Mouse (Mus musculus) layer of hippocampus, adult 9-10 months (tissue): ENCODE results near the gene Fndc10.
"Not testable (repeated sequence)": the region's sequence is repeated elsewhere in the genome, so short reads cannot be mapped to it uniquely, and the experiment has no call there.

ENCODE experiments used
- DNase-seq: peaks from one replicate; pipeline ENCODE4 v3.0.0; 2022; ENCODE audit warnings: low spot score

Fndc10 gene

GRCm38 (mm10) chr4:155687764-155688163, 6.4 kb upstream of the Fndc10 start:
- DNase-seq: not testable (repeated sequence)

- no peak for DNase-seq
Measured at GRCm38 (mm10) chr4:155690571-155691375, 3.4 kb upstream of the Fndc10 start.

GRCm38 (mm10) chr4:155692421-155692820, 1.7 kb upstream of the Fndc10 start:
- DNase-seq: no peak

DNA sequence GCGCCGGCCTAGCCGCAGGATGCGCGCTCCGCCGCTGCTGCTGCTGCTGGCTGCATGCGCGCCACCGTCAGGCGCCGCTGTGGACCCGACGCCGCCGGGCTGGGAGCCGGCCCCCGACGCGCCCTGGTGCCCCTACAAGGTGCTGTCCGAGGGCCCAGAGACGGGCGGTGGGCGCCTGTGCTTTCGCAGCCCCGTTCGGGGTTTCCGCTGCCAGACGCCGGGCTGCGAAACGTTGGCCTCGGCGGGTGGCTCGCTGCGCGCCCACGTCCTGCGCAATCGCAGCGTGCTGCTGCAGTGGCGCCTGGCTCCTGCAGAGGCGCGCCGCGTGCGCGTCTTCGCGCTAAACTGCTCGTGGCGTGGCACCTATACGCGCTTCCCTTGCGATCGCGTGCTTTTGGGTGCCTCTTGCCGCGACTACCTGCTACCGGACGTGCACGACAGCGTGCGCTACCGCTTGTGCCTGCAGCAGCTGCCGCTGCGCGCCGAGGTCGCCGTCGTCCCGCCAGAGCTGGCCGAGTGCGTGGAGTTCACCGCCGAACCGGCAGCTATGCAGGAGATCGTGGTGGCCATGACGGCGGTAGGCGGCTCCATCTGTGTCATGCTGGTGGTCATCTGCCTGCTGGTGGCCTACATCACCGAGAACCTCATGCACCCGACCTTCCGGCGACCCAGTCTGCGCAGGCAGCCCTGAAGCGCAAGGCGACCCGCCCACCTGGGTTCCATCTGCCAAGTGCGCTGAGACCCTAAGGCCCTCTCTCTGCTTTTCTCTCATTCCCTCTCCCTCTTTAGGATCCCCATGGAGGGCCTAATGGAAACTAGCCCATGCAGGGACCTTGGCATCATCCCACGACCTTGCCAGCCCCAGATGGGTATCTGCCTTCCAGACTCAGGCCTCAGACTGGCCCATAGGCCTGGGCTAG, 600 bp downstream of the Fndc10 start:
- no peak for DNase-seq

GRCm38 (mm10) chr4:155695531-155696062, 1.5 kb downstream of the Fndc10 start:
- DNase-seq: no peak

- no peak for DNase-seq
Measured at GRCm38 (mm10) chr4:155696261-155697255, 2.4 kb downstream of the Fndc10 start.

DNA sequence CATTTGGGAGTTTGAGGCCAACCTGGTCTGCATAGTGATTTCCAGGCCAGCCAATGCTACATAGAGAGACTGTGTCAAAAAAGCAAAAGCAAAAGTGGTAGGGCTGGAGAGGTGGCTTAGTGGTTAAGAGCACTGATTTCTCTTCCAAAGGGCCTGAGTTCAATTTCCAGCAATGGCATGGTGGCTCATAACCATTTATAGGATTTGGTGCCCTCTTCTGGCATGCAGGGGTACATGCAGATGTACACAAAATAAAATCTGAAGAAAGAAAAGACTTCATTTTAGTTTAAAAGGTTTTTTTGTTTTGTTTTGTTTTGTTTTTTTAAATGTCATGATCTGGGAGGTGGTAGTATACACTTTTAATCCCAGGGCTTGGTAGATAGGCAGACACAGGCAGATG, 6.3 kb downstream of the Fndc10 start:
- DNase-seq: no peak

DNA sequence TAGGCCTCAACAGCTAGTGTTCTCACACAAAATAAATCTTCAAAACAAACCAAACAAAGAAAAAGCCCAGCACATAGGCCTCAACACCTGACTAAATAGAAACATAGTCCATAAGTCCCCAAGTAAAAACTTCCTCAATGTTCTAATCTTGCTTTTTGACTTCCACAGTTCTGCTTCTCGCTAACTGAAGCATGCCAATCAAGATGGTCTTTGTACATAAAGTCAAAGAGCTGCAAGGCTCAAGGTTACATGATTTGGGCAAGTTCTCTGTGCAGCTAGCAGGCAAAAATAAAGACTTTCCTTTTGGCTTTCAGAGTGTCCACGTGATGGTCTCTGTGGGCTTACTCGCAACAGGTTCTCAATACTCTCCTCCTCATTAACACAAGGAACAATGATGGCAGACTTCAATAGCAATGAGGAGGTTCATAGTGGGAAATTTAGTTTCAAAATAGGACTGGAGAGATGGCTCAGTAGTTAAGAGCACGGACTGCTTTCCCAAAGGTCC, 9.3 kb downstream of the Fndc10 start:
- DNase-seq: no peak

- DNase-seq: peak; percentile 89
Measured at GRCm38 (mm10) chr4:155704721-155705591, 10.8 kb downstream of the Fndc10 start, which contains the start of gene Ssu72. Gene Ssu72 (plus strand): TSS chr4:155704800.

DNA sequence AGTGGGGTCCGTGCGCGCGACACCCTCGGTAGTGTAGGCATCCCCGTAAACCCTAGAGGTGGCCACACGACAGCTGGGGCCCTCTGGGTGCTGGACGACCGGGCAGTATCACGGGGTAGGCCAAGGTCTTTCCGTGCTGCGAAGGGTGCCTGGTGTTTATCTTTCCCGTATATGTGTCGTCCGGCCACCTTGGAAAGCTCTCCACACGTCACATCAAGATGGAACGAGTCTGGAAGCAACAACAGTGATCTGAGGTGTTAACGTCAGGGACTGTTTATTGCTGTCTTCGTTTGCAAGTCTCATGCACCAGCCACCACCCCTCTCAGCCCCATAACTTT, 11.4 kb downstream of the Fndc10 start:
- DNase-seq: no peak

DNA sequence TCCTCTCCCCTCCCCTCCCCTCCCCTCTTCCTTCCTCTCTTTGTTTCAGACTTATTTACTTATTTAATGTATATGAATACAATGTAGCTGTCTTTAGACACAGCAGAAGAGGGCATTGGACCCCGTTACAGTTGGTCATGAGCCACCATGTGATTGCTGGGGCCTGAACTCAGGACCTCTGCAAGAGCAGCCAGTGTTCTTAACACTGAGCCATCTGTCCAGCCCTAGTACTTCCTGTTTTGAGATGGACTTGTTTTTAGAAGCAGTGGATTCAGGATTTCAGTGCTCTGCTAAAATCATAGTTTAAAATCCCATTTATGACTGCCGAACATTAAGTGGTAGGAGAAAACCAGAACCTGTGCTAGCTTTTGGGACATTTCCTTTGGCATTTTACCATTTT, 14.4 kb downstream of the Fndc10 start:
- DNase-seq: no peak

DNA sequence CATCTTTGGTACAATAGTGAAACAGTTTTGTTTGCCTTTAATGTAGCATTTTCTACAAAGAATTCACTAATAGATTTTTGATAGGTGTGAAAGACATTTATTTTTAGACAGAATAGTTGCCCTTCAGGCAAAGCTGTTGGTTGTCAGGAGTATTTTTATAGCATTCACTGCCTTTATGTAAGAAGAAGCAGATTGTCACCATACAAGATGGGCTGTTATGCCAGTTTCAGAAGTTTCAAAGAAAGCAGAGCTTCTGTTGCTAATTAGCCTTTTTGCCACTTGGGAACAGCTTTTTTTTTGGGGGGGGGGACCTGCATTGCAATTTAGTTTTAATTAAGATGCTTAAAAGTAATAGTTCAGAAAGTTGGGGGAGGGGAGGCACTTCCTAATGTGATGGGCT, 14.8 kb downstream of the Fndc10 start:
- no peak for DNase-seq

DNA sequence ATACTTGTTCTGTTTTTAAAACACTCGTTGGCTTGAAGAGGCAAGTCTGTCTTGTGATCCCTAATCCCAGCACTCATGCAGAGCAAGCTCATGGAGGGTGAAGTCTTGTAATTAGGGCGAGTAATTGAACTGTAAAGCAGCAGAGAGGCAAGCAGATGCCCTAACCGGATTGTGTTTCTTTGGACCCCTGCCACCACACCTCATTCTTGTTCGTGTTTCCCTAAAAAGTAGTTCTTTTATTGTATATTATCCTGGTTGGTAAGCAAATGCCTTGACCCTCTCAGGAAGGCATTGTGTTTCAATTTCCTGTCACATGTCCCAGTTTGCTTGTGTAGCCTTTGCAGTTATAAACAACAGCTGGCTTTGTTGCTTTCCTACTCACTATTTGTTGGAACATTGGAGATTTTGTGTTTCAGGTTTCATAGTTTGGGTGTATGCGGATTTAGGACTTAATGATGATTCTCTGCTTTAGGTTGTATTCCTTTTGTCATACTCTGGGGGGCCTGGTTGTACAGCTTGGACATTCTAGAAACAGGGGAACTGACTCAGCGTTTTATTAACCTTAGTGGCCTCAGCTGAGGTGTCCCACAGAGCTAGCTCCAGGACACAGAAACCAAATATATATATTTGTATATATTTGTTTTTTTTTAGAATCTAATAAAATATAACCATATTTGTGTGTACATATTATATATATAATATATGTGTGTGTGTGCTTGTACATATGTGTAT, 16.5 kb downstream of the Fndc10 start:
- no peak for DNase-seq

DNA sequence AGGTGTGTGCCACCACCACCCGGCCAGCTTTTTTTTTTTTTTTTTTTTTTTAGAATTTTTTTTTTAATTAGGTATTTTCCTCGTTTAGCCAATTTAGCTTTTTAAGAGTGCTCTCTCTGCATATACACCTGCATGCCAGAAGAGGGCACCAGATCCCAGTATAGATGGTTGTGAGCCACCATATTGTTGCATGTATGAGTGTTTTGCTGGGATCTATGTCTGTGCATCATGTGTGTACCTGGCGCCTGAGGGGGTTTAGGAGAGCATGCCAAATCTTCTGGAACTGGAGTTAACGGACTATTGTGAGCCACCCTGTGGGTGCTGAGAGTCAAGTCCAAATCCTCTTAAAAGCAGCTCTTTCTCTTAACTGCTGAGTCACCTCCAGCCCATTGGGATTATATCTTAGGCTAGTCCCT, 27.5 kb downstream of the Fndc10 start:
- DNase-seq: no peak

DNA sequence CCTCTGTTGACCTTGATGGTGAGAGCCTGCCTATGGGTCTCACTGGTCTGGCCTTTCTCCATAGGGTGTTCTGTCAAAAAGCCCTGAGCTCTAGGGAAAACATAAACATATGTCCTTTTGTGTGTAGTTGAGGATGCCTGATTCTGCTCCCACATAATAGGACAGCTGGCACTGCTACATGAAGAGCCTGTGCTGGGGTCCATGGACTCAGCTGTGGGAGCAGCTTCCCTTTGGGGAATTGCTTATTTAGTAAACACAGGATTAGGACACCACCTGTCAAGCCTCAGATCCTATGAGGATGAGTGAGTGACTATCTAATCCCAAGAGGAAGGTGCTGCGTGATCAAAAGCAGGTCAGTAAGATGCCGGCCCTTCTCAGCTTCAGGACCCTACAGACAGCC, 33.9 kb downstream of the Fndc10 start:
- no peak for DNase-seq

DNA sequence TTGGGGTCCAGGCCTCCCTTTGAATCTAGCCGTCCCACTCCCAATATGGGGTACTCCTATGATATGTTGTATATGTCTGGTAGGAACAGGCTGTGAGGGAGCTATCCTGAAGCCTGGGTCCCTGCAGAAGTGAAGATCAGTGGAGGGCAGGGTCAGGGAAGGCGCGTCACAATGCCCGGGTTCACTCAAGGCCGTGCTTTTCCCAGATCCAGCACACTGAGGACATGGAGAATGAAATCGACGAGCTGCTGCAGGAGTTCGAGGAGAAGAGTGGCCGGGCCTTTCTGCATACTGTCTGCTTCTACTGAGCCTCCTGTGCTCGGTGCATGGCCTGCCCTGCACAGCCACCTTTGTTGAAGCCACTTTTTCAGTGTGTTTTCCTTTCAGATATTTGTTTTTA, 39.1 kb downstream of the Fndc10 start:
- no peak for DNase-seq

GRCm38 (mm10) chr4:155734350-155734941, 40.3 kb downstream of the Fndc10 start, which contains the start of gene Tmem240:
Gene Tmem240 (plus strand): TSS chr4:155734800.
- DNase-seq: peak; percentile 68

- DNase-seq: no peak
Measured at GRCm38 (mm10) chr4:155734951-155735702, 41.0 kb downstream of the Fndc10 start.
